Mouse (Mus musculus) kidney, adult 11 months (tissue): ENCODE measurements around the gene Skap1.
A peak's percentile ranks its signal among the peaks of the same experiment; 100 is the strongest.

Source experiments
- DNase-seq: peaks from one replicate; pipeline ENCODE4 v3.0.0; 2022

The Skap1 gene

DNA sequence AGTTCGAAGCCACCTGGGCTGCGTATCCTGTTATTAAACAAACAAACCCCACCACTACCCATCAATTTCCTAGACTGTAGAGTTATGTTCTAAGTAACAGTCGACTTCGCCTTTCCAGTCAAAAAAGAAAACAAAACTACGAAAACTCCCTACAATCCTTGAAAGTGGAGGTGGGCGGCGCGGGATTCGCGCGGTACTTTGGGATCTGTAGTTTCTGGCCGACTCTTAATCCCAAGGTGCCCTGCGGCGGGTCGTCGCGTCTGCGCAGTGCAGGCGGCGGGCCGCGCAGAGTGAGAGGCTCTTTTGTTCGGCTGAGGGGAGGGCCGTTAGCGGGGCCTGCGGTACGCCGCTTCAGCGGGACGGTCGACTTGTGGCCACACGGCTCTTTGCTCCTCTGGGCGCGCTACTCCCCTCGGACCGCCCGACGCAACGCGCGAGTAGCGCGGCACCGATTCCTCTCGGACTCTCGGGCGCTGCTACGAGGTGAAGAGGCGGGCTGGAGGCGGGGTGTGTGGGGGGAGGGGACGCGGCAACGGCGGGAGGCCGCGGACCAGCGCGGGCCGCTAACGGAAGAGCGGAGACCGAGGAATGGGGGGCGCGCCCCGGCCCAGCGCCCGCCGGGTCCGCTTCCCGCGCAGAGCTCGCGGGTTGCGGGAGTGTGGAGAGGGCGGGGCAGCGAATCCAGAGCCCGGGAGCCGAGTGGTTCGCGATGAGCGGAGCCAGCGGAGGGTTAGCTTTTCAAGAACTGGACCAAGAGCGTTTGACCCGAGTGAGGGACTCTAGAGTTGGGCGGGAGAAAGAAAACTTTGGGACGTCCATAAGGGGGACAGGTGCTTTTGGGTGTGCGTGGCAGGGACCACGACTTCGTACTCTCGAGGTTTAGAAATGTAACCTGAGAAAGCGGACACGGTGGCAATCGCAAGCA, 324.7 kb downstream of the Skap1 start, which contains the start of gene Cbx1:
TSS of gene Cbx1 (plus strand) at position 257 of the 925 bp plus-strand sequence.
- peak; percentile 92 for DNase-seq

DNA sequence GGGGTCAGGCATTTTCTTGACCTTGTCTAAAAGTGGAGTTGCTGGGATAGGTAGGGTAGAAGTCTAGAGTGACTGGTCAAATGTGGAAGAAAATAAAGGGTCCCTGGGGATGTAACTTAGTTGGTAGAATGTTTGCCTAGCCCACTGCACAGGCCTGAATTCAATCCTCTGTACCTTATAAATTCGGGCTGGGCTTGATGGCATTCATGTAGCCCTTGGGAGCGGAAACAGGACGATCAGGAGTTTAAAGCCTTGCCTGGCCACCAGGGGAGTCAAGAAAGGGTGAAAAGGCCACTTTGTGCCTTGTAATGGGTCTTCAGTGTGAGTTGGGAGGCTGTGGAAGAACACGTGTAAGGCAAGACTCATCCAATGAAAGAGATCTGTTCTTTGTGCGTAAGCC, 325.6 kb downstream of the Skap1 start:
- DNase-seq, result no peak

DNA sequence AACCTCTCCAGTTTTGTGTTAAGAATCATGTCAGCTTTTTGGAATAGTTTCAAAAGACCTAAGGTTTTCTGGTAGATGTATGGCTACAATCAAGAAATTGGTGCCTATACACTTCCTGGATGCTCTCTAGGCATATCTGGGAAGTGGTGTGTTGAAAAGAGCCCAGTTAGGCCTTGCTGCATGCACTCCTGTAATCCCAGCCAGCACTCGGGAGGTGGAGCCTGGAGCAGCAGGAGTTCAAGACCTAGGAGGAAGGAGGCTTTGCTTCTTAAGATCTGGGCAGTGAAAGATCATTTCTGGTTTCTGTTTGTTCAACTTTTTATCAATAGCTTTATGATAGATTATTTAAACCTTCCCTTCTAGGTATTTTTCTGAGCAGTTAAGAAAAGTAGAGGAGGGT, 326.3 kb downstream of the Skap1 start:
- DNase-seq, result no peak

DNA sequence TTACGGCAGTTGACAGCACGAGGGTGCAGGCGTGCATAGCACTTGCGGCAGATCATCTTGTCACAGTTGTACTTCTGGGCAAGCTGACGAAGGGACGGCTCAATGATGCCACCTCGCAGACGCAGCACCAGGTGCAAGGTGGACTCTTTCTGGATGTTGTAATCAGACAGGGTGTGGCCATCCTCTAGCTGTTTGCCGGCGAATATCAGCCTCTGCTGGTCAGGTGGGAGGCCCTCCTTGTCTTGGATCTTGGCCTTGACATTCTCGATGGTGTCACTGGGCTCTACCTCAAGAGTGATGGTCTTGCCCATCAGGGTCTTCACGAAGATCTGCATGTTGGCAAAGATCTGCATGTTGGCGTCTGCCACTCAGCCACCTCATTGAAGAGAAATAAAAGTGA, 331.1 kb downstream of the Skap1 start:
- no peak for DNase-seq

DNA sequence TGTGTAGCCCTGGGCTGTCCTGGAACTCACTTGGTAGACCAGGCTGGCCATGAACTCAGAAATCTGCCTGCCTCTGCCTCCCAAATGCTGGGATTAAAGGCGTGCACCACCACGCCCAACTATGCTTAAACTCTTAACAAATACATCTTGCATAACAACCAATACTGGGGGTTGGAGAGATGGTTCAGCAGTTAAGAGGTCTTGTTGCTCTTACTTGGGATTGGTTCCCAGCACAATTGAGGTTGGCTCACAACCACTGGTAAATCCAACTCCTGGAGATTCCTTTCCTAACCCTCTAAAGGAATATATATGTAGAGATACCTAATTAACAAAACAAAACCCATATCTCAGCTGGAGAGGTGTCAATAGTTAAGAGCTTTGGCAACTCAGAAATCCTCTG, 331.7 kb downstream of the Skap1 start:
- DNase-seq, result no peak

DNA sequence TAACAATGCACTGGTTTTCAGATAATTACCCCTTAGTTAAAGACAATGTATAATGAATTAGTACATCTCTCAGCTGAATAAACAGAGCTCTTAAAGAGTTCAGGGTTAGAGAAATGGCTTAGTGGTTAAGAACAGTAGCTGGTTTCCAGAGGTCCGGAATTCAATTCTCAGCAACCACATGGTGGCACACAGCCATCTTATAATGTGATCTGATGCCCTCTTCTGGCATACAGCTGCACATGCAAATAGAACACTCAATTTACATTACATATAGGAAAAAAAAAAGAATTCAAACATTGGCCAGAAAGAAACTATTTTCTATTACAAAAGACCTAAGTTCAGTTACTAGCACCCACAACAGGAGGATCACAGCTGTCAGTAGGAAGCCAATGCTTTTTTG, 332.2 kb downstream of the Skap1 start:
- no peak for DNase-seq

DNA sequence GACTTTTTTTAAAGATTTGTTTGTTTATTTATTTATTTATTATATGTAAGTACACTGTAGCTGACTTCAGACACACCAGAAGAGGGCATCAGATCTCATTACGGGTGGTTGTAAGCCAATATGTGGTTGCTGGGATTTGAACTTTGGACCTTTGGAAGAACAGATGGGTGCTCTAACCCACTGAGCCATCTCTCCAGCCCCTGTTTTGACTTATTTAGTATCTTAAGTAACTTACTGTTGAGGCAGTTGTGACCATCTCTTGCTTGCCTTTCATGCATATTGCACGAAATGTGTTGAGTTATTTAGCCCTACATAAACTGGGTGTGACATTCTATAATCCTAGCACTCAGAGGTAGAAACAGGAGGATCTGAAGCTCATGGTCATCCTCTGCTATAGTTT, 335.1 kb downstream of the Skap1 start:
- DNase-seq, result no peak

DNA sequence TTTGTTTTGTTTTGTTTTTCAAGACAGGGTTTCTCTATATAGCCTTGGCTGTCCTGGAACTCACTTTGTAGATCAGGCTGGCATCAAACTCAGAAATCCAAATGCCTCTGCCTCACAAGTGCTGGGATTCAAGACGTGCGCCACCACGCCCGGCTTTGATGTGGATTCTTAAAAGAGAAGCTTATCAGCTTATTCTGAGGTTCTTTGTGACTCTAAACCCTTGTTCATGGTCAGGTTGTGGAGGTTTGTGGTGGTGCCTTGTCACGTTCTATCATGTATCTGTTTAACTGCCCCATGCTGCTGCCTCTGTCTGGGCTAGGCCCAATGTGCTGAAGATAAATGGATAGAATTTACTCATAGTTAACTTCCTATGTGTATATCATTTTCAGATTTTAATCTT, 341.2 kb downstream of the Skap1 start:
- no peak for DNase-seq

DNA sequence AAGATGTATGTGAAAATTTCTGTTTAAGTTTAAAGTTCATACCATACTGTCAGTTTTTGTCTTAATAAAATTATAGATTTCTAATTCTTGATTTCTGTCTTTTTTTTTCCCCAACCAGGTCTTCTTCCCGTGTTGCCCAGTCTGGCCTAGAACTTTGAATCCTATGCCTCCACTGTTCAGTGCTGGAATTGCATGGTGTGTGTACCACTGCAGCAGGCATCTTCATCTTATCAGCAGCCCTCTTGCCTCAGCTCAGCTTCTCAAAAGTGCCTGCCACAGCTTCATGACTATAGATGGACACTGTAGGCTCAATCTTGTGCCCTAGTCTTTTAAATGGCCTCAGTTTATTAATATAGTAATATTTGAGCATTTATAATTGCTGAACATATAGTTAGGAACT, 343.7 kb downstream of the Skap1 start:
- DNase-seq, result no peak
